In genomic region chr19:60872272-60872671, GRCm38 (mm10) we compare ENCODE assay signal across 17 mouse cellular contexts. TPM values are rescaled to one million over a fixed set of nuclear protein-coding genes. Genes with fewer than 3 reads are reported as not detected.
DNase-seq lines count a peak whose midpoint lies in the region; ATAC-seq lines count a peak whose summit lies in the region.
"Had no signal": no experiment of that assay in that cellular context is flagged by ENCODE, and none has a peak within 500 bp of the region (broad histone marks: within the 10 kb centered on the region; RNA-seq: fewer than 3 reads in every experiment).

No protein-coding gene starts in this region.

- no peak overlapping the region for H3K9ac ChIP-seq in heart, embryonic 12.5 days
- H3K9ac ChIP-seq: midbrain, embryonic 15.5 days had no signal

- H3K9me3 ChIP-seq in heart, embryonic 12.5 days (replicated peaks): no peaks in the 10 kb centered on the region
- H3K9me3 ChIP-seq: forebrain, embryonic 10.5 days; midbrain, embryonic 15.5 days had no signal

- DNase-seq in heart, adult 18-20 months: no peak
- peak; percentile 89 for DNase-seq in MEL-GATA-1-ER (ENCODE audit: extremely low read depth, low read depth)
- no peak for DNase-seq in spleen, adult 12 weeks (ENCODE audit: low spot score)
- no peak for DNase-seq in kidney, adult 9 months
- DNase-seq in retina, embryonic 14.5 days (ENCODE audit: low spot score): no peak
- DNase-seq: adrenal gland, adult 8-10 months; cerebellum, postnatal 14 days; heart, postnatal 36 days; kidney, adult 2 months; right cerebral cortex, postnatal 14 days had no signal

- ATAC-seq in heart, embryonic 12.5 days (ENCODE audit: insufficient number of reproducible peaks, low FRiP score): peak; percentile 48; the same call in 1 of the 2 replicates
- ATAC-seq in erythroid progenitor cell, adult 5-6 weeks (replicated peaks; ENCODE audit: low FRiP score, poor library complexity, severe bottlenecking): peak; percentile 54
- peak; percentile 54 for ATAC-seq in megakaryocyte progenitor cell, adult 5-6 weeks (replicated peaks; ENCODE audit: poor library complexity)
- ATAC-seq: hindbrain, postnatal 0 days; midbrain, embryonic 15.5 days had no signal

- peaks cover 16% of the 10 kb centered on the region for H3K4me1 ChIP-seq in heart, embryonic 12.5 days (replicated peaks)

- H3K27me3 ChIP-seq in heart, embryonic 12.5 days (replicated peaks): no peaks in the 10 kb centered on the region
- H3K27me3 ChIP-seq: midbrain, embryonic 15.5 days had no signal

- 0 out of 2 replicates have a peak overlapping the region, but pooled peaks have one; percentile 9 for H3K4me3 ChIP-seq in heart, embryonic 12.5 days
- H3K4me3 ChIP-seq: left cerebral cortex, adult 2 months; midbrain, embryonic 15.5 days had no signal

- WGBS in heart, embryonic 12.5 days: 9% methylated on average over 1 of the region's 1 CpGs

- H3K36me3 ChIP-seq in heart, embryonic 12.5 days: peaks cover 41% of the 10 kb centered on the region
- H3K36me3 ChIP-seq: midbrain, embryonic 15.5 days had no signal

- H3K4me2 ChIP-seq in heart, embryonic 12.5 days: peak overlapping the region; percentile 77
- H3K4me2 ChIP-seq: midbrain, embryonic 15.5 days had no signal

- H3K27ac ChIP-seq in heart, embryonic 12.5 days (ENCODE audit: poor library complexity, severe bottlenecking): peak overlapping the region; percentile 44; the same call in 1 of the 2 replicates
- H3K27ac ChIP-seq: hindbrain, postnatal 0 days; left cerebral cortex, adult 2 months; midbrain, embryonic 15.5 days had no signal

RNA-seq across cellular contexts. Expression of gene Prdx3, which starts 2.1 kb away (rescaled TPM):
- polyA plus RNA-seq in heart, embryonic 12.5 days (2016; fragmentation: Nextera tagmentation; extraction: Ambion mirVana): 176 TPM in 2 replicates
- total RNA-seq in heart, adult 18-20 months (2021): 100 to 1,000 TPM; 412 to 431 TPM
- 158 and 178 TPM in 2 replicates for total RNA-seq in erythroid progenitor cell, adult 5-6 weeks (2015; ENCODE audit: low replicate concordance)
- 104 and 105 TPM in 2 replicates for total RNA-seq in erythroid progenitor cell, adult 5-6 weeks (2017; ENCODE audit: low replicate concordance)
- 147 and 165 TPM in 2 replicates for total RNA-seq in megakaryocyte progenitor cell, adult 5-6 weeks (2015)
- total RNA-seq in megakaryocyte progenitor cell, adult 5-6 weeks (2017): 117 and 123 TPM in 2 replicates

RNA-seq across cellular contexts. Expression of gene Sfxn4, which starts 11.0 kb away (rescaled TPM):
- 7.2 and 7.4 TPM in 2 replicates for polyA plus RNA-seq in heart, embryonic 12.5 days (2016; fragmentation: Nextera tagmentation; extraction: Ambion mirVana)
- total RNA-seq in heart, adult 18-20 months (2021): 1 to 10 TPM; 7.4 to 9.5 TPM
- total RNA-seq in erythroid progenitor cell, adult 5-6 weeks (2015; ENCODE audit: low replicate concordance): 2.9 TPM in 1 of 2 replicates, not detected in the other
- 3.0 TPM in 1 of 2 replicates, not detected in the other for total RNA-seq in erythroid progenitor cell, adult 5-6 weeks (2017; ENCODE audit: low replicate concordance)
- 2.6 and 4.3 TPM in 2 replicates for total RNA-seq in megakaryocyte progenitor cell, adult 5-6 weeks (2015)
- total RNA-seq in megakaryocyte progenitor cell, adult 5-6 weeks (2017): 1.3 and 1.5 TPM in 2 replicates

RNA-seq across cellular contexts. Expression of gene Grk5, which starts 17.3 kb away (rescaled TPM):
- polyA plus RNA-seq in heart, embryonic 12.5 days (2016; fragmentation: Nextera tagmentation; extraction: Ambion mirVana): 4.7 and 5.1 TPM in 2 replicates
- 10 to 100 TPM; 28.3 to 42.0 TPM for total RNA-seq in heart, adult 18-20 months (2021)
- total RNA-seq in erythroid progenitor cell, adult 5-6 weeks (2015; ENCODE audit: low replicate concordance): 2.2 and 2.5 TPM in 2 replicates
- 8.0 and 11.1 TPM in 2 replicates for total RNA-seq in erythroid progenitor cell, adult 5-6 weeks (2017; ENCODE audit: low replicate concordance)
- 0.81 and 0.96 TPM in 2 replicates for total RNA-seq in megakaryocyte progenitor cell, adult 5-6 weeks (2015)
- total RNA-seq in megakaryocyte progenitor cell, adult 5-6 weeks (2017): 0.88 and 3.3 TPM in 2 replicates
